Mouse (Mus musculus) ES-Bruce4 (cell line): Measurements from ENCODE around the gene Defb28. TPM values are rescaled to one million over a fixed set of nuclear protein-coding genes. Genes with fewer than 3 reads are reported as not detected.

Experiments used
- H3K27ac ChIP-seq: 2 replicates; pipeline ENCODE4 v1.5.1; 2012; ENCODE audit warnings: low read length, inconsistent platforms; ENCODE audit not compliant: insufficient read depth
- H3K27me3 ChIP-seq: 2 replicates; pipeline ENCODE4 v1.6.1; 2012; ENCODE audit warnings: mild to moderate bottlenecking, low read length, inconsistent platforms; ENCODE audit not compliant: control insufficient read depth, poor library complexity, insufficient read depth, severe bottlenecking
- H3K36me3 ChIP-seq: 2 replicates; pipeline ENCODE4 v1.6.1; 2012; ENCODE audit warnings: inconsistent platforms, mild to moderate bottlenecking, low read length, moderate library complexity; ENCODE audit not compliant: control insufficient read depth, poor library complexity, insufficient read depth, severe bottlenecking
- H3K4me1 ChIP-seq: one replicate; pipeline ENCODE4 v1.8.1; 2011; ENCODE audit warnings: low read length; ENCODE audit not compliant: control insufficient read depth, insufficient read depth
- H3K4me3 ChIP-seq: 2 replicates; pipeline ENCODE4 v1.5.1; 2011; ENCODE audit warnings: low read depth, mild to moderate bottlenecking, low read length
- H3K9ac ChIP-seq: 2 replicates; pipeline ENCODE4 v1.6.1; 2012; ENCODE audit warnings: low read depth, mild to moderate bottlenecking, inconsistent platforms; ENCODE audit not compliant: poor library complexity, severe bottlenecking
- H3K9me3 ChIP-seq: replicated peaks from 2 replicates; pipeline ENCODE4 v1.6.1; 2012; ENCODE audit warnings: mild to moderate bottlenecking, low read length, inconsistent platforms; ENCODE audit not compliant: control insufficient read depth, poor library complexity, insufficient read depth, severe bottlenecking
- CTCF ChIP-seq: IDR thresholded peaks from one replicate; pipeline ENCODE4 v1.8.1; 2011; ENCODE audit warnings: low read depth, low read length
- EP300 ChIP-seq: IDR thresholded peaks from 2 replicates; pipeline ENCODE4 v1.6.1; 2011; ENCODE audit warnings: low read depth, low read length; ENCODE audit not compliant: insufficient read depth
- POLR2A ChIP-seq: IDR thresholded peaks from one replicate; pipeline ENCODE4 v1.8.1; 2011; ENCODE audit warnings: low read length; ENCODE audit not compliant: insufficient read depth
- polyA plus RNA-seq: library from polyadenylated mRNA; stranded (reverse); fragments of >200 nt; gene quantifications from 2 replicates; pipeline ENCODE4 v1.2.4, GENCODE M21; 2011; ENCODE audit warnings: low read depth; ENCODE audit not compliant: missing spikeins, insufficient read depth, insufficient read length

The Defb28 gene
- polyA plus RNA-seq, 1 experiment = not detected

- Histone ChIP-seq H3K9ac (no peak overlapping the region), H3K36me3 (no peaks in the 10 kb centered on the region), H3K9me3 (no peaks in the 10 kb centered on the region), H3K27me3 (no peaks in the 10 kb centered on the region; the same call in 1 of the 2 replicates), H3K4me3 (no peak overlapping the region), H3K4me1 (no peaks in the 10 kb centered on the region), H3K27ac (no peak overlapping the region)
- TF ChIP-seq POLR2A (no peak), CTCF (no peak), EP300 (no peak)
These were observed 14.1 kb upstream of the Defb28 start for GRCm38 (mm10) chr2:152503950-152504349.

- Histone ChIP-seq H3K4me3 (no peak within 1 kb of the TSS), H3K27ac (no peak within 1 kb of the TSS), H3K9ac (no peak within 1 kb of the TSS), H3K9me3 (no peaks in the 10 kb centered on the region), H3K36me3 (no peaks in the 10 kb centered on the region), H3K4me1 (no peaks in the 10 kb centered on the region), H3K27me3 (no peaks in the 10 kb centered on the region; the same call in 1 of the 2 replicates)
- TF ChIP-seq EP300 (no peak), CTCF (no peak), POLR2A (no peak)
These were observed 6.5 kb upstream of the Defb28 start, which contains the start of gene Defb26 for GRCm38 (mm10) chr2:152511592-152511991. TSS of gene Defb26 (minus strand) at chr2:152511692.

- Histone ChIP-seq H3K36me3 (no peaks in the 10 kb centered on the region), H3K9me3 (no peaks in the 10 kb centered on the region), H3K27me3 (no peaks in the 10 kb centered on the region), H3K27ac (no peak overlapping the region), H3K4me1 (no peaks in the 10 kb centered on the region), H3K9ac (no peak overlapping the region), H3K4me3 (no peak overlapping the region)
- TF ChIP-seq CTCF (no peak), POLR2A (no peak), EP300 (no peak)
These were observed 2.0 kb upstream of the Defb28 start for GRCm38 (mm10) chr2:152516084-152516483.

GRCm38 (mm10) chr2:152539944-152540710 lies 22.1 kb downstream of the Defb28 start, which contains the start of gene Defb29:
TSS of gene Defb29 (minus strand) at chr2:152540098.
- H3K4me1 ChIP-seq = no peaks in the 10 kb centered on the region
- H3K27me3 ChIP-seq = no peaks in the 10 kb centered on the region
- no peak within 1 kb of the TSS for H3K9ac ChIP-seq
- TF ChIP-seq EP300 (no peak), POLR2A (no peak), CTCF (peak; percentile 67)
- H3K9me3 ChIP-seq = no peaks in the 10 kb centered on the region
- H3K4me3 ChIP-seq = no peak within 1 kb of the TSS
- no peak within 1 kb of the TSS for H3K27ac ChIP-seq
- no peaks in the 10 kb centered on the region for H3K36me3 ChIP-seq

GRCm38 (mm10) chr2:152541979-152542378 lies 23.9 kb downstream of the Defb28 start:
- Histone ChIP-seq H3K4me1 (no peaks in the 10 kb centered on the region), H3K36me3 (no peaks in the 10 kb centered on the region), H3K27me3 (no peaks in the 10 kb centered on the region), H3K4me3 (no peak overlapping the region), H3K9me3 (no peaks in the 10 kb centered on the region), H3K27ac (no peak overlapping the region), H3K9ac (no peak overlapping the region)
- TF ChIP-seq CTCF (no peak), POLR2A (no peak), EP300 (no peak)

- Histone ChIP-seq H3K9ac (no peak overlapping the region), H3K4me1 (no peaks in the 10 kb centered on the region), H3K36me3 (no peaks in the 10 kb centered on the region), H3K9me3 (no peaks in the 10 kb centered on the region), H3K27ac (no peak overlapping the region), H3K27me3 (no peaks in the 10 kb centered on the region), H3K4me3 (no peak overlapping the region)
- TF ChIP-seq POLR2A (no peak), CTCF (peak; percentile 14)
These were observed 24.8 kb downstream of the Defb28 start for GRCm38 (mm10) chr2:152542897-152543296.
